Mouse (Mus musculus) liver, adult 2 months (tissue): ENCODE data around the gene Per1. TPM values are rescaled to one million over a fixed set of nuclear protein-coding genes. Genes with fewer than 3 reads are reported as not detected.

Experiments
- DNase-seq: peaks from one replicate; pipeline ENCODE4 v3.0.0-alpha.2; 2011; ENCODE audit warnings: low read depth, low spot score; ENCODE audit errors: extremely low read depth
- H3K27ac ChIP-seq: fragments of 200-500 bp; replicated peaks from 2 replicates; pipeline ENCODE4 v1.5.1; 2012; ENCODE audit warnings: low read depth, mild to moderate bottlenecking, control low read depth, inconsistent platforms, low read length; ENCODE audit not compliant: insufficient read depth
- H3K27me3 ChIP-seq: fragments of 200-500 bp; 2 replicates; pipeline ENCODE4 v1.6.1; 2012; ENCODE audit warnings: mild to moderate bottlenecking, moderate library complexity, low read length, inconsistent platforms; ENCODE audit not compliant: control insufficient read depth, insufficient read depth
- H3K36me3 ChIP-seq: fragments of 200-500 bp; 2 replicates; pipeline ENCODE4 v1.6.1; 2012; ENCODE audit warnings: low read length, inconsistent platforms; ENCODE audit not compliant: control insufficient read depth, insufficient read depth
- H3K4me1 ChIP-seq: fragments of 200-500 bp; 2 replicates; pipeline ENCODE4 v1.6.1; 2011; ENCODE audit warnings: low read length; ENCODE audit not compliant: control insufficient read depth, insufficient read depth
- H3K4me3 ChIP-seq: fragments of 200-500 bp; 2 replicates; pipeline ENCODE4 v1.5.1; 2011; ENCODE audit warnings: low read depth, mild to moderate bottlenecking, control low read depth, low read length, moderate library complexity; ENCODE audit not compliant: insufficient read depth
- H3K79me2 ChIP-seq: fragments of 200-500 bp; 2 replicates; pipeline ENCODE4 v1.6.1; 2012; ENCODE audit warnings: inconsistent platforms, mild to moderate bottlenecking, low read length, moderate library complexity; ENCODE audit not compliant: control insufficient read depth, insufficient read depth
- H3K9ac ChIP-seq: fragments of 200-500 bp; 2 replicates; pipeline ENCODE4 v1.6.1; 2012; ENCODE audit warnings: low read depth, mild to moderate bottlenecking, control low read depth, inconsistent platforms, low read length
- CTCF ChIP-seq: fragments of 200-500 bp; IDR thresholded peaks from 2 replicates; pipeline ENCODE4 v1.5.1; 2011; ENCODE audit warnings: low read depth, low read length, control low read depth
- POLR2A ChIP-seq: fragments of 200-500 bp; IDR thresholded peaks from 2 replicates; pipeline ENCODE4 v1.6.1; 2011; ENCODE audit warnings: low read length, control low read depth; ENCODE audit not compliant: insufficient read depth; ENCODE audit errors: extremely low read depth
- WGBS: fragments of 180-500 bp; shearing (Covaris S2); methylation state at CpG from one replicate; pipeline ENCODE4 v1.1.7; 2018; 5-methylcytosine and 5-hydroxymethylcytosine counted together
- polyA plus RNA-seq: library from polyadenylated mRNA; depleted of rRNA; stranded (reverse); fragments of >200 nt; gene quantifications from 2 replicates; pipeline ENCODE4 v1.2.3, GENCODE M21; 2012; rRNA removed
- total RNA-seq: library from RNA; depleted of rRNA; stranded (reverse); fragments of >200 nt; gene quantifications from 2 replicates; pipeline ENCODE4 v1.2.3, GENCODE M21; 2014; rRNA removed

The Per1 gene
- total and polyA plus RNA-seq, 2 experiments = 4.6 to 8.0 TPM

- WGBS = 31% methylated on average over 1 of the region's 1 CpGs
- no peak overlapping the region for H3K27ac ChIP-seq
- TF ChIP-seq CTCF = no peak
- TF ChIP-seq POLR2A = no peak
- no peak overlapping the region for H3K4me3 ChIP-seq
- no peaks in the 10 kb centered on the region for H3K36me3 ChIP-seq
- DNase-seq = no peak
- no peaks in the 10 kb centered on the region for H3K4me1 ChIP-seq
- peaks cover 3% of the 10 kb centered on the region; the same call in 1 of the 2 replicates for H3K27me3 ChIP-seq
- H3K79me2 ChIP-seq = no peaks in the 10 kb centered on the region
- H3K9ac ChIP-seq = no peak overlapping the region
Measured at GRCm38 (mm10) chr11:69155351-69155750, 60.3 kb downstream of the Per1 start.

GRCm38 (mm10) chr11:69156800-69157199 is 61.8 kb downstream of the Per1 start, which contains the start of gene Alox12b:
TSS of gene Alox12b (plus strand) at chr11:69156989.
- Histone ChIP-seq H3K27ac (no peak within 1 kb of the TSS), H3K4me3 (no peak within 1 kb of the TSS), H3K27me3 (peaks cover 3% of the 10 kb centered on the region; the same call in 1 of the 2 replicates), H3K9ac (no peak within 1 kb of the TSS), H3K36me3 (no peaks in the 10 kb centered on the region), H3K4me1 (no peaks in the 10 kb centered on the region), H3K79me2 (no peaks in the 10 kb centered on the region)
- no peak for TF ChIP-seq POLR2A
- TF ChIP-seq CTCF = no peak
- no peak for DNase-seq
- 8% methylated on average over 18 of the region's 18 CpGs for WGBS

Other genes with a start within 250 kb of the Per1 start
- 41.3 and 45.8 TPM in 2 replicates for gene Ndel1, start 223.4 kb upstream of the Per1 start, total RNA-seq
- gene Ndel1, start 223.4 kb upstream of the Per1 start, polyA plus RNA-seq = 27.5 and 33.8 TPM in 2 replicates
- under 0.01 and 0.07 TPM in 2 replicates for gene Rnf222, start 206.7 kb upstream of the Per1 start, total RNA-seq
- 0.11 TPM in 1 of 2 replicates, not detected in the other for gene Rnf222, start 206.7 kb upstream of the Per1 start, polyA plus RNA-seq
- gene Rpl26, start 193.6 kb upstream of the Per1 start, total RNA-seq = 1,005 and 1,133 TPM in 2 replicates
- gene Rpl26, start 193.6 kb upstream of the Per1 start, polyA plus RNA-seq = 292 and 293 TPM in 2 replicates
- gene Odf4, start 168.1 kb upstream of the Per1 start, total RNA-seq = not detected in 2 replicates
- not detected in 2 replicates for gene Odf4, start 168.1 kb upstream of the Per1 start, polyA plus RNA-seq
- 2.4 and 3.2 TPM in 2 replicates for gene Arhgef15, start 137.7 kb upstream of the Per1 start, total RNA-seq
- 11.7 and 14.8 TPM in 2 replicates for gene Arhgef15, start 137.7 kb upstream of the Per1 start, polyA plus RNA-seq
- gene Slc25a35, start 127.1 kb upstream of the Per1 start, total RNA-seq = 0.28 and 0.81 TPM in 2 replicates
- 2.4 and 2.5 TPM in 2 replicates for gene Slc25a35, start 127.1 kb upstream of the Per1 start, polyA plus RNA-seq
- 3.1 and 6.8 TPM in 2 replicates for gene Rangrf, start 120.0 kb upstream of the Per1 start, total RNA-seq
- 5.5 and 6.1 TPM in 2 replicates for gene Rangrf, start 120.0 kb upstream of the Per1 start, polyA plus RNA-seq
- 7.0 and 9.4 TPM in 2 replicates for gene Pfas, start 86.8 kb upstream of the Per1 start, total RNA-seq
- 4.9 and 5.0 TPM in 2 replicates for gene Pfas, start 86.8 kb upstream of the Per1 start, polyA plus RNA-seq
- 2.6 and 5.0 TPM in 2 replicates for gene Ctc1, start 79.3 kb upstream of the Per1 start, total RNA-seq
- 8.1 and 12.5 TPM in 2 replicates for gene Ctc1, start 79.3 kb upstream of the Per1 start, polyA plus RNA-seq
- gene Aurkb, start 49.6 kb upstream of the Per1 start, total RNA-seq = 0.37 and 1.2 TPM in 2 replicates
- 0.34 and 0.66 TPM in 2 replicates for gene Aurkb, start 49.6 kb upstream of the Per1 start, polyA plus RNA-seq
- 6.1 and 6.5 TPM in 2 replicates for gene Borcs6, start 35.5 kb upstream of the Per1 start, total RNA-seq
- 10.5 and 11.2 TPM in 2 replicates for gene Borcs6, start 35.5 kb upstream of the Per1 start, polyA plus RNA-seq
- gene Tmem107, start 24.4 kb upstream of the Per1 start, total RNA-seq = 1.8 and 2.2 TPM in 2 replicates
- 3.3 and 4.7 TPM in 2 replicates for gene Tmem107, start 24.4 kb upstream of the Per1 start, polyA plus RNA-seq
- gene Vamp2, start 6.7 kb upstream of the Per1 start, total RNA-seq = 5.2 and 6.4 TPM in 2 replicates
- 21.7 and 36.9 TPM in 2 replicates for gene Vamp2, start 6.7 kb upstream of the Per1 start, polyA plus RNA-seq
- gene Hes7, start 25.2 kb downstream of the Per1 start, total RNA-seq = not detected in 2 replicates
- 0.05 TPM in 1 of 2 replicates, not detected in the other for gene Hes7, start 25.2 kb downstream of the Per1 start, polyA plus RNA-seq
- gene 9130213A22Rik, start 27.4 kb downstream of the Per1 start, total RNA-seq = 0.13 TPM in 1 of 2 replicates, not detected in the other
- gene 9130213A22Rik, start 27.4 kb downstream of the Per1 start, polyA plus RNA-seq = 0.05 and 0.10 TPM in 2 replicates
- gene Aloxe3, start 30.7 kb downstream of the Per1 start, total RNA-seq = not detected in 2 replicates
- gene Aloxe3, start 30.7 kb downstream of the Per1 start, polyA plus RNA-seq = 0.09 TPM in 1 of 2 replicates, not detected in the other
- not detected in 2 replicates for gene Alox12b, start 61.8 kb downstream of the Per1 start, total RNA-seq
- gene Alox12b, start 61.8 kb downstream of the Per1 start, polyA plus RNA-seq = not detected in 2 replicates
- gene Alox8, start 102.6 kb downstream of the Per1 start, total RNA-seq = not detected in 2 replicates
- not detected in 2 replicates for gene Alox8, start 102.6 kb downstream of the Per1 start, polyA plus RNA-seq
- not detected in 2 replicates for gene Gucy2e, start 141.8 kb downstream of the Per1 start, total RNA-seq
- not detected in 2 replicates for gene Gucy2e, start 141.8 kb downstream of the Per1 start, polyA plus RNA-seq
- gene Cntrob, start 228.6 kb downstream of the Per1 start, total RNA-seq = 2.5 and 3.0 TPM in 2 replicates
- 3.0 and 3.9 TPM in 2 replicates for gene Cntrob, start 228.6 kb downstream of the Per1 start, polyA plus RNA-seq
- 37.5 and 40.9 TPM in 2 replicates for gene Trappc1, start 228.8 kb downstream of the Per1 start, total RNA-seq
- gene Trappc1, start 228.8 kb downstream of the Per1 start, polyA plus RNA-seq = 35.1 and 38.3 TPM in 2 replicates
- gene Kcnab3, start 231.0 kb downstream of the Per1 start, total RNA-seq = 0.13 and 0.28 TPM in 2 replicates
- gene Kcnab3, start 231.0 kb downstream of the Per1 start, polyA plus RNA-seq = 0.50 and 0.84 TPM in 2 replicates
- 0.55 and 0.67 TPM in 2 replicates for gene Rnf227, start 245.2 kb downstream of the Per1 start, total RNA-seq
- 0.35 and 0.41 TPM in 2 replicates for gene Rnf227, start 245.2 kb downstream of the Per1 start, polyA plus RNA-seq